Mouse (Mus musculus) stomach, embryonic 15.5 days (tissue): ENCODE results near the gene Ctcfl. TPM values are rescaled to one million over a fixed set of nuclear protein-coding genes. Genes with fewer than 3 reads are reported as not detected.

Experiments used
- ATAC-seq: fragments of 200-750 bp; cut with Nextera tagmentation; 2 replicates; pipeline ENCODE4 v1.8.0; 2017; ENCODE audit warnings: low read depth, moderate number of reproducible peaks, moderate TSS enrichment; ENCODE audit not compliant: insufficient read depth, low FRiP score
- H3K27ac ChIP-seq: fragments of 300-500 bp; sonication (generic); 2 replicates; pipeline ENCODE4 v1.5.1; 2015; ENCODE audit warnings: mild to moderate bottlenecking, inconsistent platforms
- H3K27me3 ChIP-seq: fragments of 300-500 bp; sonication (generic); replicated peaks from 2 replicates; pipeline ENCODE4 v1.6.1; 2015; ENCODE audit warnings: inconsistent platforms
- H3K36me3 ChIP-seq: fragments of 300-500 bp; sonication (generic); 2 replicates; pipeline ENCODE4 v1.6.1; 2015; ENCODE audit warnings: inconsistent platforms
- H3K4me1 ChIP-seq: fragments of 300-500 bp; sonication (generic); 2 replicates; pipeline ENCODE4 v1.6.1; 2015; ENCODE audit warnings: inconsistent platforms
- H3K4me2 ChIP-seq: fragments of 300-500 bp; sonication (generic); 2 replicates; pipeline ENCODE4 v1.6.1; 2015; ENCODE audit warnings: mild to moderate bottlenecking, inconsistent platforms
- H3K4me3 ChIP-seq: fragments of 300-500 bp; sonication (generic); replicated peaks from 2 replicates; pipeline ENCODE4 v1.5.1; 2015; ENCODE audit warnings: inconsistent platforms
- H3K9ac ChIP-seq: fragments of 300-500 bp; sonication (generic); 2 replicates; pipeline ENCODE4 v1.6.1; 2015; ENCODE audit warnings: inconsistent platforms
- H3K9me3 ChIP-seq: fragments of 300-500 bp; sonication (generic); 2 replicates; pipeline ENCODE4 v1.6.1; 2016; ENCODE audit warnings: inconsistent platforms
- WGBS: fragments of 180-500 bp; shearing (Covaris S2); methylation state at CpG from one replicate; pipeline ENCODE4 v1.1.7; 2015; 5-methylcytosine and 5-hydroxymethylcytosine counted together
- polyA plus RNA-seq: library from polyadenylated mRNA; unstranded; fragments of >200 nt; fragmentation: Nextera tagmentation; extraction: Ambion mirVana; gene quantifications from 2 replicates; pipeline ENCODE4 v1.2.1, GENCODE M21; 2015

The Ctcfl gene
- polyA plus RNA-seq, 1 experiment from 2014 or later = 0.30 TPM

DNA sequence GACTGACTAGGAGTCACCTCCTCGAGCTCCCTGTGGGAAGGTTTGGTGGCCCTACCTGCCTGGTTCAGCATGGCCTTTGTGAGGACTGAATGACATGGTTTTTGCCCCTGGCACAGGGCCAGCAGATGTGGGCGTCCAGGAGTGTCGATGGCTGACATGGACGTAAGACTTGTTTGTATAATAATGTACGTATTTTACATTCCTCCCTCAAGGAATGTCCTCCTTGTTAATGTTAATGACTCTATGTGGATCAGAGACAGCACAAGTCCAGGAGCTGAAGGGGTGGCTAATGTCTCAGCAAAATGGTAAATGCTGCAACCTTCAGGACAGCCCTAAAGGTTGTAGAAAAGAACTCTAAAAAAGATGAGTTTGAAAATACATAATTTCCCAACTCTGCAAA lies 45.7 kb downstream of the Ctcfl start:
- Histone ChIP-seq H3K27me3 (no peaks in the 10 kb centered on the region), H3K9ac (no peak overlapping the region), H3K27ac (no peak overlapping the region), H3K4me3 (no peak overlapping the region), H3K4me2 (no peak overlapping the region), H3K9me3 (no peaks in the 10 kb centered on the region), H3K4me1 (no peaks in the 10 kb centered on the region), H3K36me3 (no peaks in the 10 kb centered on the region)
- WGBS = 38% methylated on average over 5 of the region's 5 CpGs
- ATAC-seq = no peak

DNA sequence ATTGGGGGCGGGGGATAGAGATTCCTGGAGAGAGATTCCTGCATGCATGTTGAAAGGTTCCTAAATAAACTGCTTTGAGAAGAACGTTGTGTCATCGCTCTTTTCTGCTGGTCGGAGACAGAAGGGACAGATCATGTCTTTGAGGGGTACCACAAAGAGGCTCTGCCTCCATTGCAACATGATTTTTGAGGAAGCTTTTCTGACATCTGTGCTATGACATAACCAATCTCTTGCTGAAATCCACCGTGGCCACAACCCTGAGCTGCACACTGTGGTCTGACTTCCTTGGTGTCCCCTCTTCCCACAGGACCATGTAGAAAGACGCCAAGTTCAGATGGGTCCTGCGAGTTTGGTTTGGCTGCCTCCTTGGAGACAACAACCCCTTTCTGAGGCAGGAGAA lies 46.4 kb downstream of the Ctcfl start:
- no peak overlapping the region for H3K27ac ChIP-seq
- no peaks in the 10 kb centered on the region for H3K4me1 ChIP-seq
- 84% methylated on average over 7 of the region's 7 CpGs for WGBS
- H3K36me3 ChIP-seq = no peaks in the 10 kb centered on the region
- no peaks in the 10 kb centered on the region for H3K27me3 ChIP-seq
- no peak for ATAC-seq
- no peak overlapping the region for H3K9ac ChIP-seq
- H3K9me3 ChIP-seq = no peaks in the 10 kb centered on the region
- H3K4me2 ChIP-seq = no peak overlapping the region
- H3K4me3 ChIP-seq = no peak overlapping the region

DNA sequence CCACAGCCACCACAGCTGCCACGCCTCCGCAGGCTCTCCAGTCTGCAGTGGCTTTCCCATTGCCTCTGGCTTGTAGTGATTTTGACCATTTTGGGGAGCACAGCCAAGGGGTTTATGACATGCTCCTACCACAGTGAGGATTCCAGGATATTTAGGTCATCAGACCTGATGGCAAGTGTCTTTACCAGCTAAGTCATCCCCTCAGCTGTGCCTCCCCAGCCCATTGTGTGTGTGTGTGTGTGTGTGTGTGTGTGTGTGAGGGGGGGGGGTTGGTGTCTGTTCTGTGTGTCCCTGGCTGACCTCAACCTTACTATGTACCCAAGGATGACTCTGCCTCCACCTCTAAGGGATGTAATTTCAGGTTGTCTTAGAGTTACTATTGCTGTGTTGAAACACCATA lies 54.5 kb downstream of the Ctcfl start:
- no peaks in the 10 kb centered on the region for H3K4me1 ChIP-seq
- no peaks in the 10 kb centered on the region for H3K36me3 ChIP-seq
- no peak overlapping the region for H3K27ac ChIP-seq
- no peak overlapping the region for H3K9ac ChIP-seq
- no peaks in the 10 kb centered on the region for H3K9me3 ChIP-seq
- ATAC-seq = no peak
- H3K27me3 ChIP-seq = no peaks in the 10 kb centered on the region
- 94% methylated on average over 2 of the region's 2 CpGs for WGBS
- no peak overlapping the region for H3K4me3 ChIP-seq
- H3K4me2 ChIP-seq = no peak overlapping the region

- Histone ChIP-seq H3K27me3 (no peaks in the 10 kb centered on the region), H3K4me1 (no peaks in the 10 kb centered on the region), H3K36me3 (no peaks in the 10 kb centered on the region), H3K27ac (no peak overlapping the region), H3K9me3 (no peaks in the 10 kb centered on the region), H3K4me3 (no peak overlapping the region), H3K9ac (no peak overlapping the region), H3K4me2 (no peak overlapping the region)
- 44% methylated on average over 1 of the region's 1 CpGs for WGBS
- ATAC-seq = no peak
Measured at GRCm38 (mm10) chr2:173063219-173063618, 56.1 kb downstream of the Ctcfl start.

DNA sequence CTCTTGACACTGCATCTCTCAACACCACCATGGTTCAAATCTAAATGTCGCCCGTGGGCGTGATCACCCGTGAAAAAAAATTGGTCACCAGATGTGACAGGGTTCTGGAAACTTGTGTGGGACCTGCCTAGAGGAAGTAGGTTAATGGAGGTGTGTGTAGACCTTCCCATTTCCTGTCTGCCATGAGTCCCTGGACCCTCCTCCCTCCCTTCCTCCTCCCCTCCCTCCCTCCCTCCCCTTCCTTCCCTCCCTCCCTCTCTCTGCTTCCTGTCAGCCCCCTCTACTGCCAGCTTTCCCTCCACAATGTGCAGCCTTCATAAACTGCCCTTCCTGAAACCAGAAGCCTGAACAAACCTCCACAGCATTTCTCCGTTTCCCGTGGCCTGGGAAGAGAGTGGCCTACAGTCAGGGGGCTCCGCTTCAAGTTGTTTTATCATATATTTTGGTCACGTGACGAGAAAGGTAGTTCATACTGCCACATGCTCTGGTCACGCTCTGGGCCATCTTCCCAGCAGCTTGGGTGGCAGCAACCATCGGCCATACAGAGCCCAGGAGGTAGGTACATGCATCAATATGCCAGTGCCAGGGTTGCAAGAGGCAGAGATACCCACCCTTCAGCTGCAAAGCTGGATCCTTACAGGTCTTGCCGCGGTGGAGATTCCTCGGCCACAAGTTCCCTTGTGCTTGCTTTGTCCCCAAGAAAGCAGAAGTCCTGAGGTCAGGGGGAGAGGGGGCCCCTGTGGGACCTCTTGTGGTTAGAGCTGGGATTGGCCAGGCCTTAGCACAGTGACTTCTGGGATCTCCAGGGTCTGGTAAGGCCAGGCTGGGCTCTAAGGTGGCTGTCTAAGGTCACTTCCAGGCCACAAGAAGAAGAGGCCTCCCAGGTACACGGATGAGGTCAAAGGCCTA lies 57.6 kb downstream of the Ctcfl start:
- H3K27ac ChIP-seq = no peak overlapping the region

DNA sequence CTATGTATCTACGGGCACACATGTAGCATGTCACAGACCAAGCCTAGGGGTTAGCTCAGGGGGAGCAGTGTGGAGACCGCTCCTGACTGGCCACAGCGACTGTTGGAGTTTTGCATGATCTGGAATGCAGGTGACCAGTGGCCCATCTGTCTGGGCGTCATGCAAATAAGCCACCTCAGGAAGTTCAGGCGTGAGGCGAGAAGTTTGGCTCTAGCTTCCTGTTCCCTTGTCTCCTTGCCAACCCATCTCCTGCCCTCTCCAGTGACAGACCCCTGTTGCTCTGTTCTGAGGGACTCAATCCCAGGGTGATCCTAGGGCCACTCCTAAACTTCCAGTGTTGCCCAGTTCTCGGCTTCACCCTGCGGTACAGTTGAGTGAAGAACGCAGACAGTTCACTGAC lies 58.9 kb downstream of the Ctcfl start:
- 74% methylated on average over 9 of the region's 9 CpGs for WGBS
- Histone ChIP-seq H3K4me1 (no peaks in the 10 kb centered on the region), H3K27me3 (no peaks in the 10 kb centered on the region), H3K9ac (no peak overlapping the region), H3K4me2 (no peak overlapping the region), H3K27ac (no peak overlapping the region), H3K36me3 (no peaks in the 10 kb centered on the region), H3K4me3 (no peak overlapping the region), H3K9me3 (no peaks in the 10 kb centered on the region)
- no peak for ATAC-seq

More for the DNA sequence above, 57.6 kb downstream of the Ctcfl start:
- 67% methylated on average over 15 of the region's 15 CpGs for WGBS
- Histone ChIP-seq H3K9me3 (no peaks in the 10 kb centered on the region), H3K4me1 (no peaks in the 10 kb centered on the region), H3K36me3 (no peaks in the 10 kb centered on the region), H3K27me3 (no peaks in the 10 kb centered on the region), H3K4me2 (no peak overlapping the region), H3K4me3 (no peak overlapping the region), H3K9ac (no peak overlapping the region)
- no peak for ATAC-seq

GRCm38 (mm10) chr2:173058263-173058662 lies 61.1 kb downstream of the Ctcfl start:
- Histone ChIP-seq H3K36me3 (no peaks in the 10 kb centered on the region), H3K4me3 (no peak overlapping the region), H3K4me1 (no peaks in the 10 kb centered on the region), H3K4me2 (no peak overlapping the region), H3K9me3 (no peaks in the 10 kb centered on the region), H3K27ac (no peak overlapping the region), H3K27me3 (no peaks in the 10 kb centered on the region), H3K9ac (no peak overlapping the region)
- ATAC-seq = no peak
- WGBS = 67% methylated on average over 11 of the region's 11 CpGs

DNA sequence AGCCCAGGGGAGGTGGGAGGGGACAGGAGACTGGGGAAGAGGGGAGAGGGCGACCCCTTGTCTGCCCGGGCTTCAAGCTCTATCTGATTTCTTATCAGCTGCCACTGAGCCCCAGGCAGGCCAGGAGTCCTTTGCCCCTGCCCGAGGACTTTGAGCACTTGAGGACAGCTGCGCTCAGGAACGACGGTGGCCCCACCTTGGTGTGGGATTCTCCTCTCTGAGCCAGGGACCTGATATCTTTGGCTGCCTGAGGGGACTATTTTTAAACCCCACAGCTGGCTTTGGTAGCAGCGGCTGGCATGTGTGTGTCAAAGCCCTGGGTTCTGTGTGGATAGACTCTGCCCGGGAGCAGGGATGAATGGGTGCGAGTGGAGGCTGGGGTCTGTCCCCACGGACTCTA lies 61.7 kb downstream of the Ctcfl start:
- Histone ChIP-seq H3K4me3 (no peak overlapping the region), H3K36me3 (no peaks in the 10 kb centered on the region), H3K4me2 (no peak overlapping the region), H3K9ac (no peak overlapping the region), H3K27me3 (no peaks in the 10 kb centered on the region), H3K4me1 (no peaks in the 10 kb centered on the region), H3K27ac (no peak overlapping the region), H3K9me3 (no peaks in the 10 kb centered on the region)
- ATAC-seq = 0 out of 2 replicates have a peak, but pooled peaks have one; percentile 6
- 46% methylated on average over 10 of the region's 10 CpGs for WGBS

- H3K4me3 ChIP-seq = no peak overlapping the region
- H3K4me1 ChIP-seq = no peaks in the 10 kb centered on the region
- H3K27me3 ChIP-seq = no peaks in the 10 kb centered on the region
- H3K36me3 ChIP-seq = no peaks in the 10 kb centered on the region
- peak; percentile 73; the same call in 1 of the 2 replicates for ATAC-seq
- no peak overlapping the region for H3K27ac ChIP-seq
- WGBS = 64% methylated on average over 11 of the region's 11 CpGs
- H3K4me2 ChIP-seq = no peak overlapping the region
- no peaks in the 10 kb centered on the region for H3K9me3 ChIP-seq
- no peak overlapping the region for H3K9ac ChIP-seq
Measured at GRCm38 (mm10) chr2:173056882-173057315, 62.4 kb downstream of the Ctcfl start.

- no peak overlapping the region for H3K4me3 ChIP-seq
- 61% methylated on average over 10 of the region's 10 CpGs for WGBS
- no peaks in the 10 kb centered on the region for H3K9me3 ChIP-seq
- no peak for ATAC-seq
- H3K9ac ChIP-seq = no peak overlapping the region
- no peaks in the 10 kb centered on the region for H3K36me3 ChIP-seq
- no peaks in the 10 kb centered on the region for H3K4me1 ChIP-seq
- no peak overlapping the region for H3K4me2 ChIP-seq
- no peaks in the 10 kb centered on the region for H3K27me3 ChIP-seq
- H3K27ac ChIP-seq = no peak overlapping the region
Measured at GRCm38 (mm10) chr2:173056303-173056881, 62.9 kb downstream of the Ctcfl start.

- no peaks in the 10 kb centered on the region for H3K9me3 ChIP-seq
- no peak for ATAC-seq
- no peaks in the 10 kb centered on the region for H3K36me3 ChIP-seq
- H3K27me3 ChIP-seq = no peaks in the 10 kb centered on the region
- WGBS = 80% methylated on average over 6 of the region's 6 CpGs
- H3K4me3 ChIP-seq = no peak overlapping the region
- H3K4me1 ChIP-seq = no peaks in the 10 kb centered on the region; the same call in 1 of the 2 replicates
- no peak overlapping the region for H3K4me2 ChIP-seq
- H3K9ac ChIP-seq = no peak overlapping the region
- no peak overlapping the region for H3K27ac ChIP-seq
Measured at GRCm38 (mm10) chr2:173053846-173054245, 65.5 kb downstream of the Ctcfl start.

GRCm38 (mm10) chr2:173052881-173053280 lies 66.4 kb downstream of the Ctcfl start:
- H3K4me3 ChIP-seq = no peak overlapping the region
- H3K9ac ChIP-seq = no peak overlapping the region
- no peak overlapping the region for H3K4me2 ChIP-seq
- no peak for ATAC-seq
- H3K27me3 ChIP-seq = no peaks in the 10 kb centered on the region
- H3K36me3 ChIP-seq = no peaks in the 10 kb centered on the region
- no peak overlapping the region for H3K27ac ChIP-seq
- 87% methylated on average over 8 of the region's 8 CpGs for WGBS
- no peaks in the 10 kb centered on the region; the same call in 1 of the 2 replicates for H3K4me1 ChIP-seq
- no peaks in the 10 kb centered on the region for H3K9me3 ChIP-seq
